30 mouse cellular contexts compared by ENCODE assay signal in the genomic region with DNA sequence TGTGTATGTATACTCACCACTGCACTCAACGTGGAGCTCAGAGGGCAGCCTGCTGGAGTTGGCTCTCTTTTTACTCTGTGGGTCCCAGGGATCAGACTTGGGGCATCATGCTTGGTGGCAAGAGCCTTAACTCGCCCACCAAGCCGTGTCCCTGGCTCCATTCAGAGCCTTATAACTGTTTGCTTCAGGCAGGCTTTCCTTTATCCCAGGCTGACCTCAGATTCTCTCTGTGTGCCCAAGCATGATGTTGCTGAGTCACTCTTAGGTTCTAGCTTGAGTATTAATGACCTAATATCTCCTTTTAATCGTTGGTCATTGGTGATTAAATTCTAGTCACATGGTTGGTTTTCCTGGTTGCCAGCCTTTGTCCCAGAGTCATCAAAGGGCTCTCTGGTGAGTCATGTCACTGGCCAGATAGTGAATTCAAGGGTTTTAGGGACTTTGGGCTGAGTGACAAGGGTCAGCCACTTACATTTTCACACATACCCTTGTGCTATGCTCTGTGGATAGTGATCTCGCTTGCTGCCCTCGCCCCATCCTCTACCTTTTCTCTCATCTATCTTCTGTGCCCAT. TPM values are rescaled to one million over a fixed set of nuclear protein-coding genes. Genes with fewer than 3 reads are reported as not detected.
DNase-seq lines count a peak whose midpoint lies in the region; ATAC-seq and TF ChIP-seq lines count a peak whose summit lies in the region.
"Had no signal": no experiment of that assay in that cellular context is flagged by ENCODE, and none has a peak within 500 bp of the region (broad histone marks: within the 10 kb centered on the region; RNA-seq: fewer than 3 reads in every experiment).

No protein-coding gene starts in this region.

- no peak for TF ChIP-seq POLR2A in liver, adult 2 months (IDR thresholded peaks at IDR 0.05; ENCODE audit: extremely low read depth, insufficient read depth, low read length)

- H3K27me3 ChIP-seq in liver, adult 2 months (ENCODE audit: control insufficient read depth, insufficient read depth, low read length) = no peaks in the 10 kb centered on the region
- no peaks in the 10 kb centered on the region for H3K27me3 ChIP-seq in liver, postnatal 0 days (ENCODE audit: insufficient read depth, low read length)
- H3K27me3 ChIP-seq in intestine, embryonic 15.5 days (replicated peaks) = no peaks in the 10 kb centered on the region
- H3K27me3 ChIP-seq in hindbrain, postnatal 0 days (ENCODE audit: insufficient read depth, low read length) = no peaks in the 10 kb centered on the region
- H3K27me3 ChIP-seq: CH12.LX; embryonic facial prominence, embryonic 15.5 days; forebrain, embryonic 12.5 days; heart, embryonic 13.5 days; limb, embryonic 13.5 days; neural tube, embryonic 12.5 days had no signal

- TF ChIP-seq EP300 in liver, postnatal 0 days (IDR thresholded peaks at IDR 0.05; ENCODE audit: low read depth) = no peak

- peaks cover 7% of the 10 kb centered on the region for H3K36me3 ChIP-seq in liver, adult 2 months (ENCODE audit: control insufficient read depth, insufficient read depth, low read length)
- H3K36me3 ChIP-seq in liver, postnatal 0 days (replicated peaks; ENCODE audit: insufficient read depth, low read length) = peaks cover 29% of the 10 kb centered on the region
- peaks cover 19% of the 10 kb centered on the region for H3K36me3 ChIP-seq in intestine, embryonic 15.5 days
- H3K36me3 ChIP-seq in hindbrain, postnatal 0 days (ENCODE audit: insufficient read depth, low read length) = peaks cover 13% of the 10 kb centered on the region; the same call in 1 of the 2 replicates

- 66% methylated on average over 6 of the region's 6 CpGs for WGBS in liver, adult 2 months
- WGBS in liver, postnatal 0 days (ENCODE audit: insufficient replicate concordance) = 82% methylated on average over 6 of the region's 6 CpGs
- 85% methylated on average over 6 of the region's 6 CpGs for WGBS in intestine, embryonic 15.5 days
- 92% methylated on average over 6 of the region's 6 CpGs for WGBS in hindbrain, postnatal 0 days

- TF ChIP-seq CTCF in liver, adult 2 months (IDR thresholded peaks at IDR 0.05; ENCODE audit: low read depth, low read length) = no peak
- TF ChIP-seq CTCF in liver, postnatal 0 days (IDR thresholded peaks at IDR 0.05; ENCODE audit: low read depth) = no peak
- TF ChIP-seq CTCF in hindbrain, postnatal 0 days (IDR thresholded peaks at IDR 0.05; ENCODE audit: low read depth) = no peak

- DNase-seq in liver, adult 2 months (ENCODE audit: extremely low read depth, low read depth, low spot score) = peak; percentile 83
- no peak for DNase-seq in liver, postnatal 0 days
- peak; percentile 46 for DNase-seq in MN1 (ENCODE audit: low spot score)
- DNase-seq in hindbrain, postnatal 0 days (ENCODE audit: low spot score) = no peak
- DNase-seq in layer of hippocampus, postnatal 14 days (ENCODE audit: low spot score in 2 of 2) = no peak
- DNase-seq: cerebellum, adult 8-10 months; cerebellum, postnatal 25 days; forebrain, postnatal 0 days; gastrocnemius, postnatal 10 days; heart, postnatal 14 days; kidney, adult 18-20 months; kidney, postnatal 36 days; lung, embryonic 14.5 days; lung, postnatal 14 days; right cerebral cortex, adult 18-20 months; thymus, postnatal 4 days had no signal

- no peak overlapping the region for H3K4me3 ChIP-seq in liver, adult 2 months (ENCODE audit: insufficient read depth, low read depth, low read length)
- H3K4me3 ChIP-seq in liver, postnatal 0 days (ENCODE audit: low read depth, low read length) = no peak overlapping the region
- H3K4me3 ChIP-seq in intestine, embryonic 15.5 days (replicated peaks) = no peak overlapping the region
- H3K4me3 ChIP-seq in hindbrain, postnatal 0 days (ENCODE audit: low read length) = no peak overlapping the region
- H3K4me3 ChIP-seq: embryonic facial prominence, embryonic 10.5 days; embryonic facial prominence, embryonic 15.5 days; forebrain, embryonic 12.5 days; heart, embryonic 13.5 days; hindbrain, embryonic 10.5 days; layer of hippocampus, adult 2 months; limb, embryonic 13.5 days; myocyte; neural tube, embryonic 12.5 days had no signal

- no peak for ATAC-seq in liver, postnatal 0 days
- 0 out of 2 replicates have a peak, but pooled peaks have one; percentile 57 for ATAC-seq in intestine, embryonic 15.5 days
- ATAC-seq in hindbrain, postnatal 0 days = no peak
- ATAC-seq: forebrain, postnatal 0 days; hindbrain, embryonic 16.5 days had no signal

- H3K4me2 ChIP-seq in liver, postnatal 0 days (ENCODE audit: low read depth, low read length) = no peak overlapping the region
- H3K4me2 ChIP-seq in intestine, embryonic 15.5 days (replicated peaks) = no peak overlapping the region
- H3K4me2 ChIP-seq in hindbrain, postnatal 0 days (ENCODE audit: low read depth, low read length) = no peak overlapping the region
- H3K4me2 ChIP-seq: embryonic facial prominence, embryonic 15.5 days; forebrain, embryonic 12.5 days; heart, embryonic 13.5 days; limb, embryonic 13.5 days; lung, embryonic 14.5 days; midbrain, embryonic 11.5 days; neural tube, embryonic 12.5 days had no signal

- no peak overlapping the region for H3K9ac ChIP-seq in liver, adult 2 months (ENCODE audit: low read depth, low read length)
- no peak overlapping the region for H3K9ac ChIP-seq in liver, postnatal 0 days (replicated peaks)
- H3K9ac ChIP-seq in intestine, embryonic 15.5 days = no peak overlapping the region
- no peak overlapping the region for H3K9ac ChIP-seq in hindbrain, postnatal 0 days (replicated peaks; ENCODE audit: low read length)
- H3K9ac ChIP-seq: embryonic facial prominence, embryonic 15.5 days; forebrain, embryonic 12.5 days; forebrain, postnatal 0 days; heart, embryonic 13.5 days; limb, embryonic 13.5 days; liver, embryonic 14.5 days; lung, embryonic 14.5 days; neural tube, embryonic 12.5 days had no signal

- peak overlapping the region; percentile 31; the same call in 1 of the 2 replicates for H3K27ac ChIP-seq in liver, adult 2 months (replicated peaks; ENCODE audit: insufficient read depth, low read depth, low read length)
- H3K27ac ChIP-seq in liver, postnatal 0 days (ENCODE audit: low read depth) = no peak overlapping the region
- H3K27ac ChIP-seq in intestine, embryonic 15.5 days = no peak overlapping the region
- H3K27ac ChIP-seq in hindbrain, postnatal 0 days = no peak overlapping the region
- H3K27ac ChIP-seq: embryonic facial prominence, embryonic 10.5 days; embryonic facial prominence, embryonic 15.5 days; forebrain, embryonic 12.5 days; heart, embryonic 13.5 days; hindbrain, embryonic 10.5 days; layer of hippocampus, adult 2 months; limb, embryonic 13.5 days; liver, embryonic 14.5 days; neural tube, embryonic 12.5 days had no signal

- H3K79me2 ChIP-seq in liver, adult 2 months (ENCODE audit: control insufficient read depth, insufficient read depth, low read length) = no peaks in the 10 kb centered on the region

- H3K4me1 ChIP-seq in liver, adult 2 months (ENCODE audit: control insufficient read depth, insufficient read depth, low read length) = peaks cover 7% of the 10 kb centered on the region; the same call in 1 of the 2 replicates
- no peaks in the 10 kb centered on the region for H3K4me1 ChIP-seq in liver, postnatal 0 days (ENCODE audit: insufficient read depth)
- H3K4me1 ChIP-seq in intestine, embryonic 15.5 days (replicated peaks) = no peaks in the 10 kb centered on the region
- H3K4me1 ChIP-seq in hindbrain, postnatal 0 days (ENCODE audit: insufficient read depth, low read length) = no peaks in the 10 kb centered on the region
- H3K4me1 ChIP-seq: embryonic facial prominence, embryonic 10.5 days; embryonic facial prominence, embryonic 15.5 days; forebrain, embryonic 12.5 days; heart, embryonic 13.5 days; hindbrain, embryonic 10.5 days; limb, embryonic 13.5 days; neural tube, embryonic 12.5 days had no signal

- no peaks in the 10 kb centered on the region for H3K9me3 ChIP-seq in liver, postnatal 0 days (ENCODE audit: low read length)
- no peaks in the 10 kb centered on the region for H3K9me3 ChIP-seq in intestine, embryonic 15.5 days
- no peaks in the 10 kb centered on the region for H3K9me3 ChIP-seq in hindbrain, postnatal 0 days (ENCODE audit: low read length)
- H3K9me3 ChIP-seq: embryonic facial prominence, embryonic 10.5 days; embryonic facial prominence, embryonic 15.5 days; forebrain, embryonic 12.5 days; heart, embryonic 13.5 days; hindbrain, embryonic 10.5 days; limb, embryonic 13.5 days; neural tube, embryonic 12.5 days had no signal

RNA-seq across cellular contexts. Expression of a gene that starts 9.1 kb away (rescaled TPM):
- total RNA-seq in liver, adult 2 months (2014; rRNA removed) = 12.8 and 13.3 TPM in 2 replicates
- polyA plus RNA-seq in liver, adult 2 months (2012; rRNA removed) = 6.8 and 8.0 TPM in 2 replicates
- 8.4 and 10.9 TPM in 2 replicates for polyA plus RNA-seq in liver, postnatal 0 days (2015; fragmentation: Nextera tagmentation; extraction: Ambion mirVana)
- polyA plus RNA-seq in intestine, embryonic 15.5 days (2015; fragmentation: Nextera tagmentation; extraction: Ambion mirVana) = 23.5 and 24.0 TPM in 2 replicates
- 20.5 and 22.7 TPM in 2 replicates for total RNA-seq in hindbrain, postnatal 0 days (2014; rRNA removed)
- 17.6 and 18.1 TPM in 2 replicates for polyA plus RNA-seq in hindbrain, postnatal 0 days (2015; fragmentation: Nextera tagmentation; extraction: Ambion mirVana)
- total RNA-seq in layer of hippocampus, postnatal 14 days (2021) = 10 to 100 TPM; 17.3 to 18.0 TPM

RNA-seq across cellular contexts. Expression of a gene that starts 9.2 kb away (rescaled TPM):
- total RNA-seq in liver, adult 2 months (2014; rRNA removed) = 36.9 and 42.5 TPM in 2 replicates
- 25.9 and 29.4 TPM in 2 replicates for polyA plus RNA-seq in liver, adult 2 months (2012; rRNA removed)
- 44.0 and 44.8 TPM in 2 replicates for polyA plus RNA-seq in liver, postnatal 0 days (2015; fragmentation: Nextera tagmentation; extraction: Ambion mirVana)
- 75.0 and 75.9 TPM in 2 replicates for polyA plus RNA-seq in intestine, embryonic 15.5 days (2015; fragmentation: Nextera tagmentation; extraction: Ambion mirVana)
- 14.9 and 21.5 TPM in 2 replicates for total RNA-seq in hindbrain, postnatal 0 days (2014; rRNA removed)
- 52.3 and 57.2 TPM in 2 replicates for polyA plus RNA-seq in hindbrain, postnatal 0 days (2015; fragmentation: Nextera tagmentation; extraction: Ambion mirVana)
- total RNA-seq in layer of hippocampus, postnatal 14 days (2021) = 10 to 100 TPM; 61.8 to 62.4 TPM

RNA-seq across cellular contexts. Expression of a gene that starts 47.6 kb away (rescaled TPM):
- total RNA-seq in liver, adult 2 months (2014; rRNA removed) = 19.8 and 26.6 TPM in 2 replicates
- 28.9 and 34.3 TPM in 2 replicates for polyA plus RNA-seq in liver, adult 2 months (2012; rRNA removed)
- polyA plus RNA-seq in liver, postnatal 0 days (2015; fragmentation: Nextera tagmentation; extraction: Ambion mirVana) = 28.1 and 30.7 TPM in 2 replicates
- polyA plus RNA-seq in intestine, embryonic 15.5 days (2015; fragmentation: Nextera tagmentation; extraction: Ambion mirVana) = 38.9 and 40.2 TPM in 2 replicates
- 37.1 and 51.2 TPM in 2 replicates for total RNA-seq in hindbrain, postnatal 0 days (2014; rRNA removed)
- polyA plus RNA-seq in hindbrain, postnatal 0 days (2015; fragmentation: Nextera tagmentation; extraction: Ambion mirVana) = 26.5 and 30.5 TPM in 2 replicates
- 10 to 100 TPM; 32.5 to 32.6 TPM for total RNA-seq in layer of hippocampus, postnatal 14 days (2021)

Comparison
In these comparisons a context has a peak if more than half of its experiments do, and no peak if none do; other contexts are left out.
1. DNase-seq: peak in liver, adult 2 months (single experiment) and MN1 (single experiment); none in liver, postnatal 0 days (single experiment), hindbrain, postnatal 0 days (single experiment) and layer of hippocampus, postnatal 14 days (0 of 2).